Mouse (Mus musculus): ENCODE results near the gene Atf7. TPM values are rescaled to one million over a fixed set of nuclear protein-coding genes. Genes with fewer than 3 reads are reported as not detected.

Atf7 gene
- polyA plus RNA-seq, 1 experiment from 2014 or later, result 40.6 TPM

DNA sequence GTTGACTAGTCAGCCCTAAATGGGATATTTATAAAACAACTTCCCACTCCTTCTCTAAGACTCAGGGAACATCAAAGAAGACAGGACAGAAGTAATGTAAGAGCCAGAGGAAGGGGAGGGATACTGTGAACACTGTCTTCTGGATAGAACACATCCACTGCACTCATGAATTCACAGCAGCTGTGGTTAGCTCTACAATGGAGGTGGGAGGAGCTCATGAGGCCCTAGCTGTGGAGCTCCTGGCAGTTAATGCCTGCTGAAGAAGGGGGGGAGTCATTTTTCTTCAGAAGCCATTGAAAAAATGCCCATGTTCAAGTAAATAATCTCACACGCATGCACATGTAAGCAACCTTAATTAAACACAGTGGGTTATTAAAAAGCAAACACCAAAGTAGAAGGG is 48.3 kb downstream of the Atf7 start:
- no peaks in the 10 kb centered on the region for H3K9me3 ChIP-seq (replicated peaks; ENCODE audit: control insufficient read depth, low read length)
- no peaks in the 10 kb centered on the region for H3K36me3 ChIP-seq (ENCODE audit: control insufficient read depth, insufficient read depth, low read length)
- H3K4me1 ChIP-seq (ENCODE audit: control insufficient read depth, insufficient read depth, low read length), result 0 out of 2 replicates have a peak, but pooled peaks cover 3% of the 10 kb centered on the region
- H3K9ac ChIP-seq (ENCODE audit: low read length), result no peak overlapping the region
- no peak overlapping the region for H3K4me3 ChIP-seq (replicated peaks; ENCODE audit: low read length)
- ATAC-seq (ENCODE audit: insufficient read depth, low FRiP score), result no peak
- H3K27ac ChIP-seq (ENCODE audit: low read length), result no peak overlapping the region
- 57% methylated on average over 1 of the region's 1 CpGs for WGBS
- no peaks in the 10 kb centered on the region for H3K27me3 ChIP-seq (ENCODE audit: control insufficient read depth, insufficient read depth, low read length)
- no peak overlapping the region for H3K4me2 ChIP-seq (ENCODE audit: low read depth, low read length)

DNA sequence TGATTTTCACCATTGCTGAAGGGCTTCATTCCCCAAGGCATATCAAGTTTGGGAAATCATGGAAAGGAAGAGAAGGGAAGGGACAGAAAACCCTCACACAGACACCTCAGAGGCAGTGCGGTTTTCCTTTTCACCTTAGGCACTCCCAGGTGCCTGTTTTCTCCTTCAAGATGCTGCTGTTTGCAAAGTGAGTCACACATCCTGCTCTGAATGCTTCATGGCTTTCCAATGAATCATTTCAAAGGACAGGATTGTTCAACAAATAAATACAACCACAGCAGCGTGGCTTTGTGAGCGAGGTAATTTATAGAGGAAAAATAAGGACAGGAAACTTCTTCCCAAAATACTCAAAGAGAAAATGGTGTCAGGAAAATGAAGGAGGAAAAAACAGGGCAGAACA is 53.2 kb downstream of the Atf7 start:
- no peak overlapping the region for H3K27ac ChIP-seq (ENCODE audit: low read length)
- H3K4me2 ChIP-seq (ENCODE audit: low read depth, low read length), result no peak overlapping the region
- no peak overlapping the region for H3K4me3 ChIP-seq (replicated peaks; ENCODE audit: low read length)
- no peak for ATAC-seq (ENCODE audit: insufficient read depth, low FRiP score)
- no peaks in the 10 kb centered on the region for H3K36me3 ChIP-seq (ENCODE audit: control insufficient read depth, insufficient read depth, low read length)
- H3K27me3 ChIP-seq (ENCODE audit: control insufficient read depth, insufficient read depth, low read length), result no peaks in the 10 kb centered on the region
- H3K9me3 ChIP-seq (replicated peaks; ENCODE audit: control insufficient read depth, low read length), result no peaks in the 10 kb centered on the region
- 53% methylated on average over 3 of the region's 3 CpGs for WGBS
- H3K4me1 ChIP-seq (ENCODE audit: control insufficient read depth, insufficient read depth, low read length), result 0 out of 2 replicates have a peak, but pooled peaks cover under 1% of the 10 kb centered on the region
- H3K9ac ChIP-seq (ENCODE audit: low read length), result no peak overlapping the region

DNA sequence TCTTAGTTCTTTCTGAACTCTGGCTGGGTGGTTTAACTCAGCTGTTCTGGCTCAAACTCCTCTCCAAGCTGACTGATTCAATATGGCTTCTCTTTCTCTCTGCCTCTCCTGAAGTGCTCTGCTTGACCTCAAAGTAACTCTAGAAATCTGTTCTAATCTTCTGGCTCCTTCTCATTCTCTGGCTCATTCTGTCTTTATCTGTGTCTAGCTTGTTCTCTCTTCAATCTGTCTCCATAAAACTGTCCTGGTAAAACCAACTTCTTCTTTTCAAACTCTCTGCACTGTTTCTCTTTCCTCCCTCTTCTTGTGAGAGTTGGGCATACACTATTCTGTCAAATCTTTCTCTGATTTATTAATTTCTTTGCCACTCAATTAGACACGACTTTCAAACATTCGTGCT is 57.4 kb downstream of the Atf7 start:
- H3K27me3 ChIP-seq (ENCODE audit: control insufficient read depth, insufficient read depth, low read length), result no peaks in the 10 kb centered on the region
- H3K9ac ChIP-seq (ENCODE audit: low read length), result no peak overlapping the region
- H3K4me2 ChIP-seq (ENCODE audit: low read depth, low read length), result no peak overlapping the region
- no peak overlapping the region for H3K27ac ChIP-seq (ENCODE audit: low read length)
- H3K4me3 ChIP-seq (replicated peaks; ENCODE audit: low read length), result no peak overlapping the region
- no peaks in the 10 kb centered on the region for H3K9me3 ChIP-seq (replicated peaks; ENCODE audit: control insufficient read depth, low read length)
- WGBS, result 67% methylated on average over 2 of the region's 2 CpGs
- no peak for ATAC-seq (ENCODE audit: insufficient read depth, low FRiP score)
- H3K36me3 ChIP-seq (ENCODE audit: control insufficient read depth, insufficient read depth, low read length), result no peaks in the 10 kb centered on the region
- H3K4me1 ChIP-seq (ENCODE audit: control insufficient read depth, insufficient read depth, low read length), result no peaks in the 10 kb centered on the region

DNA sequence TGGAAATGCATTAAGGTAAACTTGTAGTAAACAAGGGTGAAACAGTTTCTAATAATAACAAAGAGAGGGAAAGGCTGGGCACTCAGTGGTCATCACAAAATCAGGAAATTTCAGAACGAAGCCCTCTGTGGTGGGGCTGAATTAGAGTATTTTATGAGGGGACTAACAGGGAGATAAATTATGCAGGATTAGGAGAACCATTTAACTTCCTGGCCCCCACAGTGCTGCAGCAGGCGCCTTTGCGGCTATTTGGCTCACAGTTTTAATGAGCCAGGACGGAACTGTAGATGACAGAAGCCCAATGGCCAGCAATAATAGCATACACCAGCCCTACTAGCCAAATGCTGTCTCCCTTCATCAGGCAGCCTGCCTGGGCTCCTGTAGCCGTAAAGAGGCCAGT is 61.6 kb downstream of the Atf7 start:
- ATAC-seq (ENCODE audit: insufficient read depth, low FRiP score), result no peak
- H3K4me3 ChIP-seq (replicated peaks; ENCODE audit: low read length), result no peak overlapping the region
- no peak overlapping the region for H3K9ac ChIP-seq (ENCODE audit: low read length)
- peaks cover 6% of the 10 kb centered on the region; the same call in 1 of the 2 replicates for H3K36me3 ChIP-seq (ENCODE audit: control insufficient read depth, insufficient read depth, low read length)
- H3K9me3 ChIP-seq (replicated peaks; ENCODE audit: control insufficient read depth, low read length), result no peaks in the 10 kb centered on the region
- H3K27me3 ChIP-seq (ENCODE audit: control insufficient read depth, insufficient read depth, low read length), result no peaks in the 10 kb centered on the region
- H3K4me1 ChIP-seq (ENCODE audit: control insufficient read depth, insufficient read depth, low read length), result no peaks in the 10 kb centered on the region
- WGBS, result 90% methylated on average over 5 of the region's 5 CpGs
- H3K4me2 ChIP-seq (ENCODE audit: low read depth, low read length), result no peak overlapping the region
- no peak overlapping the region for H3K27ac ChIP-seq (ENCODE audit: low read length)

DNA sequence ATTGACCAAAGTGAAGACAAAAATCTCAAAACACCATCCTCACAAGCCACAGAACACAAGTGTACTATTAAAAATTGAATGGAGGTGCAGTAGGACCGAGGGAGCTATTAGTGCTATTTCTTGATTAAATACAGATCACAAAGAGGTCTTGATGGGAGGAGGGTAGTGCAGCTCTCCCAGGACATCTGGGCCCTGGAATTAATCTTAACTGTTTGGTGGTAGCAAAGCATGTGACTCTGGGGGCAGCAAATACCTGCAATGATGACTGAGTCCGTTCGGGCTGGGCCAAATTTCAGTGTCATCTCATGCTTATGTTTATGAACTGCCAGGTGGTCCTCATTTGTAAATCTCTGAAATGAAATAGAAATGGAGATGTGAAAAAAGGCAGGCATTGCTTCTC is 62.2 kb downstream of the Atf7 start:
- Histone ChIP-seq H3K9me3 (replicated peaks; ENCODE audit: control insufficient read depth, low read length) (no peaks in the 10 kb centered on the region), H3K27me3 (ENCODE audit: control insufficient read depth, insufficient read depth, low read length) (no peaks in the 10 kb centered on the region), H3K27ac (ENCODE audit: low read length) (no peak overlapping the region), H3K4me2 (ENCODE audit: low read depth, low read length) (no peak overlapping the region), H3K9ac (ENCODE audit: low read length) (no peak overlapping the region), H3K4me1 (ENCODE audit: control insufficient read depth, insufficient read depth, low read length) (no peaks in the 10 kb centered on the region), H3K4me3 (replicated peaks; ENCODE audit: low read length) (no peak overlapping the region), H3K36me3 (ENCODE audit: control insufficient read depth, insufficient read depth, low read length) (peaks cover 6% of the 10 kb centered on the region; the same call in 1 of the 2 replicates)
- WGBS, result 79% methylated on average over 3 of the region's 3 CpGs
- no peak for ATAC-seq (ENCODE audit: insufficient read depth, low FRiP score)

DNA sequence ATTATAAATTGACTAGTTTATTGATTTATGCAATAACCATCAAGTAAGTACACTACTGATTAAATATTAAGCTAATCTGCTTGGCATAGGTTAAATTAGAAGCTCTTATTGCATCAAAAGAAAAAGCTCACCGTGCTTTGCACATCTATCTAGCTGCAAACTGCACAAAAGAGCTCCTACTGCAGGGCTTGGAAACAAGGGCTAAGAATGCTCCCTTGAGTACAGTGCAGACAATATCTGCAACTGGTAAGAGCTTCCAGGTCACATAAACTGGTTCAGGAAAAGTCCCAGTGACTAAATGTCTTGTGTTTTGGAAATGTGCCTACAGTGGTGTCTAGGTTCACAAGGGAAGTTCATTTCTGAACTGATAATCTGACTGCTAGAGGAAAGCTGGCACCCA is 62.8 kb downstream of the Atf7 start:
- H3K36me3 ChIP-seq (ENCODE audit: control insufficient read depth, insufficient read depth, low read length), result peaks cover 6% of the 10 kb centered on the region; the same call in 1 of the 2 replicates
- 88% methylated on average over 1 of the region's 1 CpGs for WGBS
- H3K27me3 ChIP-seq (ENCODE audit: control insufficient read depth, insufficient read depth, low read length), result no peaks in the 10 kb centered on the region
- no peaks in the 10 kb centered on the region for H3K4me1 ChIP-seq (ENCODE audit: control insufficient read depth, insufficient read depth, low read length)
- H3K9me3 ChIP-seq (replicated peaks; ENCODE audit: control insufficient read depth, low read length), result no peaks in the 10 kb centered on the region
- H3K9ac ChIP-seq (ENCODE audit: low read length), result no peak overlapping the region
- no peak overlapping the region for H3K4me3 ChIP-seq (replicated peaks; ENCODE audit: low read length)
- no peak overlapping the region for H3K27ac ChIP-seq (ENCODE audit: low read length)
- no peak for ATAC-seq (ENCODE audit: insufficient read depth, low FRiP score)
- H3K4me2 ChIP-seq (ENCODE audit: low read depth, low read length), result no peak overlapping the region

DNA sequence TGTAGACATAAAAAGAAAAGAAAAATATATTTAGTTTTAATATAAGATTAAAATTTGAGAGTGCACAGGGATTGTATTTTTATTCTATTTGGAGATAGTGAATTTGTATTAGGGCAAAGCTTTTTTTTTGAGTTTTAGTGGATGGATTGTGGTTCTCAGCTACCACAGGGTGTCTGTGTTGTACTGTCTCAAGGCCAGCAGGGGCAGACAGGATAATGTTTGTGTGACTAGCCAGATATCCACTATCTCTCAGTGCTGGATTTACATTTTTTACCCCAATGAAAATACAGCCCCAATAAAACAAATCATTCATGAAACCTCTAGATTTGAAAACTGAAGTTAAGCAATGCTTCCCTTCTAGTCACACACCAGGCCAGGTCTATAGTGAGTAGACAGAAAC is 67.7 kb downstream of the Atf7 start:
- H3K9ac ChIP-seq (ENCODE audit: low read length), result no peak overlapping the region
- H3K27me3 ChIP-seq (ENCODE audit: control insufficient read depth, insufficient read depth, low read length), result no peaks in the 10 kb centered on the region
- H3K4me3 ChIP-seq (replicated peaks; ENCODE audit: low read length), result no peak overlapping the region
- H3K36me3 ChIP-seq (ENCODE audit: control insufficient read depth, insufficient read depth, low read length), result peaks cover 25% of the 10 kb centered on the region
- H3K9me3 ChIP-seq (replicated peaks; ENCODE audit: control insufficient read depth, low read length), result no peaks in the 10 kb centered on the region
- H3K27ac ChIP-seq (ENCODE audit: low read length), result 0 out of 2 replicates have a peak overlapping the region, but pooled peaks have one; percentile 19
- no peak for ATAC-seq (ENCODE audit: insufficient read depth, low FRiP score)
- no peaks in the 10 kb centered on the region for H3K4me1 ChIP-seq (ENCODE audit: control insufficient read depth, insufficient read depth, low read length)
- H3K4me2 ChIP-seq (ENCODE audit: low read depth, low read length), result no peak overlapping the region

DNA sequence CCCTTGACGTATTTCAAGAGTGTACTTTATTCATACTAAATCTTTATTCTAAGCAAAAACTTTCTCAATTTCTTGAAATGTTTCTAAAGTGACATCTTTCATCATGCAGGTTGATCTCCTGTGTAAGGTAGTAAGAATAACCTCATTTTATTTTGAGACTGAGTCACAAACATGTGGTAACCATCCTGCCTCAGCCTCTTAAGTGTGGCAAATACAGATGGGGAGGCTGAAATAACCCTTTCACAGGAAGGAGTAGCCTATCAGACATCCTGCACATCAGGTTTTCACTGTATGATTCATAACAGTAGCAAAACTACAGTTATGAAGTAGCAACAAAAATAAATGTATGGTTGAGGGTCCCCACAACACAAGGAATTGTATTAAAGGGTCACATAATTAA is 69.7 kb downstream of the Atf7 start:
- no peak for ATAC-seq (ENCODE audit: insufficient read depth, low FRiP score)
- 96% methylated on average over 1 of the region's 1 CpGs for WGBS
- H3K27ac ChIP-seq (ENCODE audit: low read length), result no peak overlapping the region
- no peaks in the 10 kb centered on the region for H3K27me3 ChIP-seq (ENCODE audit: control insufficient read depth, insufficient read depth, low read length)
- no peaks in the 10 kb centered on the region for H3K9me3 ChIP-seq (replicated peaks; ENCODE audit: control insufficient read depth, low read length)
- H3K4me2 ChIP-seq (ENCODE audit: low read depth, low read length), result no peak overlapping the region
- H3K4me3 ChIP-seq (replicated peaks; ENCODE audit: low read length), result no peak overlapping the region
- H3K4me1 ChIP-seq (ENCODE audit: control insufficient read depth, insufficient read depth, low read length), result no peaks in the 10 kb centered on the region
- H3K9ac ChIP-seq (ENCODE audit: low read length), result no peak overlapping the region
- peaks cover 29% of the 10 kb centered on the region for H3K36me3 ChIP-seq (ENCODE audit: control insufficient read depth, insufficient read depth, low read length)

DNA sequence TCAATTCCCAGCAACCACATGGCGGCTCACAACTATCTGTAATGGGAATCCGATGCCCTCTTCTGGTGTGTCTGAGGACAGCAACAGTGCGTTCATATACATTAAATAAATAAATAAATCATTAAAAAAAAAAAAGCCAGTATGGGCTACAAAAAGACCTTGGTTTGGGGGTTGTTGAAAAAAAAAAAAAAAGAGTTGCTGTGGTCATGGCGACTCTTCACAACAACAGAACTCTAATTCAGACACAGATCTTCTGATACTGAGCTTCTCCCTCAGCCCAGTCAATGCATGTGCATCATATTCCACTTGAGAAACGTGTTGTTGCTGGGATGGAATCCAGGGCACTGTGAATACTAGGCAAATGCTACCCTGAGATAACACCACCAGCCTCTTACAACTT is 72.7 kb downstream of the Atf7 start:
- no peak for ATAC-seq (ENCODE audit: insufficient read depth, low FRiP score)
- Histone ChIP-seq H3K4me3 (replicated peaks; ENCODE audit: low read length) (no peak overlapping the region), H3K4me1 (ENCODE audit: control insufficient read depth, insufficient read depth, low read length) (no peaks in the 10 kb centered on the region), H3K9me3 (replicated peaks; ENCODE audit: control insufficient read depth, low read length) (no peaks in the 10 kb centered on the region), H3K27ac (ENCODE audit: low read length) (no peak overlapping the region), H3K36me3 (ENCODE audit: control insufficient read depth, insufficient read depth, low read length) (peaks cover 27% of the 10 kb centered on the region), H3K27me3 (ENCODE audit: control insufficient read depth, insufficient read depth, low read length) (no peaks in the 10 kb centered on the region), H3K4me2 (ENCODE audit: low read depth, low read length) (no peak overlapping the region), H3K9ac (ENCODE audit: low read length) (no peak overlapping the region)
- 98% methylated on average over 5 of the region's 5 CpGs for WGBS

DNA sequence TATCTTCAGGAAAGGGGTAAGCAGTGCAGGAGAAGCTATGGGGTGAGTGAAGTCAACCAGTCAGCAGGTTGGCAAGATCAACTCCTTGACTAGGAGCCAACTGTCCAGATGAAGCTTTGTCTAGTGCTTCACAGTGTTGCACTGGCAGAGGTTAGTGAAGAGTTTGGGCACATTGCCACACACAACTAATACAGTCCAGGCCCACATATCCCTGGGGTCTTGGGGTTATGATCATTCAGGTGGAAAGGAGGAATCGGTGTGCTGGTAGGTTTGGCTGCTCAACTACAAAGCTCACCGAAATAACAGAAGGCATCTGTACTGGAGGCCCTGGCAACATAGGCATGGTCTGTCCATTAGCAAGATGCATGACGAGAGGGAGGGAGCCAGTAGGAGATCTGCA is 77.8 kb downstream of the Atf7 start:
- Histone ChIP-seq H3K27ac (ENCODE audit: low read length) (no peak overlapping the region), H3K9ac (ENCODE audit: low read length) (no peak overlapping the region), H3K36me3 (ENCODE audit: control insufficient read depth, insufficient read depth, low read length) (peaks cover 30% of the 10 kb centered on the region), H3K4me1 (ENCODE audit: control insufficient read depth, insufficient read depth, low read length) (no peaks in the 10 kb centered on the region), H3K9me3 (replicated peaks; ENCODE audit: control insufficient read depth, low read length) (no peaks in the 10 kb centered on the region), H3K4me3 (replicated peaks; ENCODE audit: low read length) (no peak overlapping the region), H3K4me2 (ENCODE audit: low read depth, low read length) (no peak overlapping the region), H3K27me3 (ENCODE audit: control insufficient read depth, insufficient read depth, low read length) (no peaks in the 10 kb centered on the region)
- no peak for ATAC-seq (ENCODE audit: insufficient read depth, low FRiP score)
- 93% methylated on average over 3 of the region's 3 CpGs for WGBS
